Mouse (Mus musculus) ES-Bruce4 (cell line): ENCODE data around the gene Rab29. TPM values are rescaled to one million over a fixed set of nuclear protein-coding genes. Genes with fewer than 3 reads are reported as not detected.

Experiments
- H3K27ac ChIP-seq: 2 replicates; pipeline ENCODE4 v1.5.1; 2012; ENCODE audit warnings: low read length, inconsistent platforms; ENCODE audit not compliant: insufficient read depth
- H3K27me3 ChIP-seq: 2 replicates; pipeline ENCODE4 v1.6.1; 2012; ENCODE audit warnings: mild to moderate bottlenecking, low read length, inconsistent platforms; ENCODE audit not compliant: control insufficient read depth, poor library complexity, insufficient read depth, severe bottlenecking
- H3K36me3 ChIP-seq: 2 replicates; pipeline ENCODE4 v1.6.1; 2012; ENCODE audit warnings: inconsistent platforms, mild to moderate bottlenecking, low read length, moderate library complexity; ENCODE audit not compliant: control insufficient read depth, poor library complexity, insufficient read depth, severe bottlenecking
- H3K4me1 ChIP-seq: one replicate; pipeline ENCODE4 v1.8.1; 2011; ENCODE audit warnings: low read length; ENCODE audit not compliant: control insufficient read depth, insufficient read depth
- H3K4me3 ChIP-seq: 2 replicates; pipeline ENCODE4 v1.5.1; 2011; ENCODE audit warnings: low read depth, mild to moderate bottlenecking, low read length
- H3K9ac ChIP-seq: 2 replicates; pipeline ENCODE4 v1.6.1; 2012; ENCODE audit warnings: low read depth, mild to moderate bottlenecking, inconsistent platforms; ENCODE audit not compliant: poor library complexity, severe bottlenecking
- H3K9me3 ChIP-seq: replicated peaks from 2 replicates; pipeline ENCODE4 v1.6.1; 2012; ENCODE audit warnings: mild to moderate bottlenecking, low read length, inconsistent platforms; ENCODE audit not compliant: control insufficient read depth, poor library complexity, insufficient read depth, severe bottlenecking
- CTCF ChIP-seq: IDR thresholded peaks from one replicate; pipeline ENCODE4 v1.8.1; 2011; ENCODE audit warnings: low read depth, low read length
- EP300 ChIP-seq: IDR thresholded peaks from 2 replicates; pipeline ENCODE4 v1.6.1; 2011; ENCODE audit warnings: low read depth, low read length; ENCODE audit not compliant: insufficient read depth
- POLR2A ChIP-seq: IDR thresholded peaks from one replicate; pipeline ENCODE4 v1.8.1; 2011; ENCODE audit warnings: low read length; ENCODE audit not compliant: insufficient read depth
- polyA plus RNA-seq: library from polyadenylated mRNA; stranded (reverse); fragments of >200 nt; gene quantifications from 2 replicates; pipeline ENCODE4 v1.2.4, GENCODE M21; 2011; ENCODE audit warnings: low read depth; ENCODE audit not compliant: missing spikeins, insufficient read depth, insufficient read length

Gene Rab29
- polyA plus RNA-seq, 1 experiment = 4.3 TPM

GRCm38 (mm10) chr1:131830561-131830960 is 36.5 kb upstream of the Rab29 start:
- Histone ChIP-seq H3K27me3 (no peaks in the 10 kb centered on the region), H3K4me3 (no peak overlapping the region), H3K27ac (no peak overlapping the region), H3K4me1 (no peaks in the 10 kb centered on the region), H3K9ac (no peak overlapping the region), H3K9me3 (no peaks in the 10 kb centered on the region), H3K36me3 (peaks cover 7% of the 10 kb centered on the region)
- TF ChIP-seq POLR2A = no peak
- no peak for TF ChIP-seq CTCF
- TF ChIP-seq EP300 = no peak

DNA sequence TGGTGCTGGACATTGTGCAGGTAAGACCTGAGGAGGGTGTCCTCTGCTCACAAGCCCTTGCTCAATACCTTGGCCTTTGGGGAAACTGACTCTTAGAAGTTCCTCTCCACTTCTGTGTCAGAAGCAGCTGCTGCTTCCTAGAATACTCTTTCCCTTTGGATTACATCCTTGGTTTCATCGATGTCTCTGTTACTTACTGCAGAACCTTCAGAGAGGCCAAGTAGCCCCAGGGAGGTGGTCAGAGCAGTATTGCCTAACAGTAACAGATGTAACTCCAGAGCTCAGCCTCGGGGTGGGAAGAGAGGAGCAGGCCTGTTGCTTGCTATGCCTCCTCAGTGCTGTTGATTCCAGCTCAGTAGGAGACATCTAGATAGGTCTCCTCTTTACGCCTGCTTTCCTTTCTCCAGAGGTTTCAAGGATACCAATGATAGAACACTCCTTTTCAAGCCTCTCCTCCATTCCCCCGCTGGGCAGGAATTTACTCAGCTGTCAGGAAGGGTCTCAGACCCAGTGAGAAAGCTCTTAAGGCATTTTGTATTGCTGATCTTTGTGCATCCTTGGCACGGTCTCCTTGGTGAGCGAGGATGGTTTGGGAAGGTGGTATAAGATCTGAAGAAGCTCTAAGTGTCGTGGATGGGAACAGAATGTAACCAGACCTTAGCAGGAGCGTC is 35.9 kb upstream of the Rab29 start:
- no peak overlapping the region for H3K9ac ChIP-seq
- H3K36me3 ChIP-seq = peaks cover 7% of the 10 kb centered on the region

DNA sequence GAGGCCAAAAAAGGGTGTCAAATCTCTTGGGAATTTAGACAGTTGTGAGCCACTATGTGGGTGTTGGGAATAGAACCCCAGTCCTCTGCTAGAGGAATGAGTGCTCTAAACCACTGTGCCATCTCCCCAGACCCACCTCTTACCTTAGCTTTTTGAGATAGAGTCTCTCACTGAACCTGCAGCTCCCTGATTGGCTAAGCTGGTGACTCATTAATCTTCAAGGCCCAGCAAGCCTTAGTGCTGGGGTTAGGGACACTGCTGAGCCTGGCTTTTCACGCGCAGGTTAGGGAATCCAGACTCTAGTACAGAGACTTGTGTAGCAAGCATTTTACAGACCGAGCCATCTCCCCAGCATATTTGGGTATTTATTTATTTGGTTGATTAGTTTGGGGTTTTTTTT is 30.0 kb upstream of the Rab29 start:
- H3K9ac ChIP-seq = no peak overlapping the region
- H3K4me1 ChIP-seq = no peaks in the 10 kb centered on the region
- no peak for TF ChIP-seq EP300
- no peak for TF ChIP-seq CTCF
- no peak for TF ChIP-seq POLR2A
- no peaks in the 10 kb centered on the region for H3K27me3 ChIP-seq
- no peak overlapping the region for H3K4me3 ChIP-seq
- H3K9me3 ChIP-seq = no peaks in the 10 kb centered on the region
- no peak overlapping the region for H3K27ac ChIP-seq
- peaks cover 4% of the 10 kb centered on the region for H3K36me3 ChIP-seq

More for the DNA sequence above, 35.9 kb upstream of the Rab29 start:
- no peaks in the 10 kb centered on the region for H3K4me1 ChIP-seq
- no peak overlapping the region for H3K4me3 ChIP-seq
- no peaks in the 10 kb centered on the region for H3K27me3 ChIP-seq
- TF ChIP-seq EP300 = no peak
- TF ChIP-seq CTCF = no peak
- no peak for TF ChIP-seq POLR2A
- no peak overlapping the region for H3K27ac ChIP-seq
- no peaks in the 10 kb centered on the region for H3K9me3 ChIP-seq

DNA sequence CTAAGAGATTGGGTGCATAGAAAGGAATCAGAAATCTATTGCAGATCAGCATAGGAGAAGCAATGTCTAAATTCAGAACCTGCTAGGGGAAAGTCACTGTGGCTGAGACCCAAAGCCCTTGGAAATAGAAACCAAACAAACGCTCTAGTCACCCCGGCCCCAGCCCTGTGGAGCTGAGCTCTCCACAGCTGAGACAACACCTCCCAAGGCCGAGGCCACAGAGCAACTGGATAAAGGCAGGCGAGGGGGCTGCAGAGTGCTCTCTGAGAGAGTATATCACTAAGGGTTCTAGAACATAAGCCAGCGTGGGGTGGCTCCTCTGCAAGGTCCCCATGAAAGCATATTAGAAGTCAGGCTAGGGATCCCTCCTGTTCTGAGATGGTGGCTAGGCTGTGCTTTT is 28.5 kb upstream of the Rab29 start:
- no peak overlapping the region for H3K9ac ChIP-seq
- H3K27ac ChIP-seq = no peak overlapping the region
- no peaks in the 10 kb centered on the region for H3K27me3 ChIP-seq
- peaks cover 8% of the 10 kb centered on the region for H3K36me3 ChIP-seq
- TF ChIP-seq CTCF (no peak), EP300 (no peak), POLR2A (no peak)
- H3K4me3 ChIP-seq = no peak overlapping the region
- H3K9me3 ChIP-seq = no peaks in the 10 kb centered on the region
- H3K4me1 ChIP-seq = no peaks in the 10 kb centered on the region

GRCm38 (mm10) chr1:131839279-131839678 is 27.7 kb upstream of the Rab29 start:
- no peak overlapping the region for H3K4me3 ChIP-seq
- H3K4me1 ChIP-seq = no peaks in the 10 kb centered on the region
- H3K9me3 ChIP-seq = no peaks in the 10 kb centered on the region
- H3K36me3 ChIP-seq = peaks cover 13% of the 10 kb centered on the region
- no peak overlapping the region for H3K9ac ChIP-seq
- H3K27me3 ChIP-seq = no peaks in the 10 kb centered on the region
- no peak overlapping the region for H3K27ac ChIP-seq
- no peak for TF ChIP-seq CTCF

DNA sequence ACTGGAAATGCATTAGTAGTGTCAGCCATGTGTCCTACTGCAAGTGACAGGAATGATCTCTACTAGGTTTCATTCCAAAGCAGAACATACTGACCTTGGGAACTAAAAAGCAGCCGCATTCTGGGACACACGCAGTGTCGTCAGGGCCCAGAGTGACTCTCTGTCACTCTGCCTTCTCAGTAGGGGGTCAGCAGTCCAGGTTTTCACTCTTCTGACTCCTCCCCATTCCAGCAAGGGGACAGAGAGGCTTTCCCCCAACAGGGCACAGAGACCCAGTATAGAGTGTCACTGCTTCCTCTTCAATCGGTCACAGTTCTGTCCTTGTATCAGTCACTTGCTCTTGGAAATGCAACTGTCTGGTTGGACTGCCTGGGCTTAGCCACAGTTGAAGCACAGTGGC is 24.8 kb upstream of the Rab29 start:
- no peaks in the 10 kb centered on the region for H3K4me1 ChIP-seq
- H3K27ac ChIP-seq = no peak overlapping the region
- TF ChIP-seq CTCF = no peak
- TF ChIP-seq POLR2A = no peak
- TF ChIP-seq EP300 = no peak
- H3K9me3 ChIP-seq = no peaks in the 10 kb centered on the region
- H3K27me3 ChIP-seq = no peaks in the 10 kb centered on the region
- H3K9ac ChIP-seq = no peak overlapping the region
- no peak overlapping the region for H3K4me3 ChIP-seq
- H3K36me3 ChIP-seq = peaks cover 18% of the 10 kb centered on the region

DNA sequence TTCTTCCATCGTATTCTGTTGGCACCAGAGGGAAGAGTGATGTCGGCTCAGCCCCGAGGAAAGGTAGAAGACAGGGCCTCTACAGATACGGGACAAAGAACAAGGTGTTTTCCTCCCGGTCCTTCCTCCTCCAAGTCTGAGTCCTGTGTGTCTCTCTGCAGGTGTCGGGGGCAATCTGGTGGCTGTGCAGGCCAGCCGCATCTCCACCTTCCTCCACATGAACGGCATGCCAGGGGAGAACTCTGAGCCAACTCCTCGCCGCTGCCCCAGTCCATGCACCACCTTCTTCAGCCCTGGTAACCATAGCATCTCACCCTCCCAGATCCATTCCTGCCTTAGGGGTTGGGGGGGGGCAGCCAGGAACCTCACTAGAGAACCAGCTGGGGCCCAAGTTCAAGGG is 23.3 kb upstream of the Rab29 start:
- Histone ChIP-seq H3K9ac (no peak overlapping the region), H3K4me1 (no peaks in the 10 kb centered on the region), H3K27ac (no peak overlapping the region), H3K4me3 (no peak overlapping the region), H3K36me3 (peaks cover 18% of the 10 kb centered on the region), H3K9me3 (no peaks in the 10 kb centered on the region), H3K27me3 (no peaks in the 10 kb centered on the region)
- TF ChIP-seq POLR2A = no peak
- TF ChIP-seq CTCF = no peak
- no peak for TF ChIP-seq EP300
